Mouse (Mus musculus): ENCODE measurements around the gene Sash1. TPM values are rescaled to one million over a fixed set of nuclear protein-coding genes. Genes with fewer than 3 reads are reported as not detected.

Sash1 gene
- total RNA-seq, 2 experiments from 2014 or later: 50.2 to 50.5 TPM

- no peak for DNase-seq (ENCODE audit: low spot score in 2 of 2)
- intact Hi-C loops (cut with DNase I): no loop called here
These were observed 117.2 kb downstream of the Sash1 start for GRCm38 (mm10) chr10:8768654-8769053.

GRCm38 (mm10) chr10:8767381-8767780, 118.5 kb downstream of the Sash1 start:
- intact Hi-C loops (cut with DNase I): no loop called here
- no peak for DNase-seq (ENCODE audit: low spot score in 2 of 2)

- intact Hi-C loops (cut with DNase I): no loop called here
- DNase-seq (ENCODE audit: low spot score in 2 of 2): no peak
These were observed 119.8 kb downstream of the Sash1 start for GRCm38 (mm10) chr10:8765922-8766522.

- no peak for DNase-seq (ENCODE audit: low spot score in 2 of 2)
- intact Hi-C loops (cut with DNase I): no loop called here
These were observed 123.1 kb downstream of the Sash1 start for GRCm38 (mm10) chr10:8762771-8763170.

- intact Hi-C loops (cut with DNase I): no loop called here
- peak in 1 of 2 experiments; percentile 13 for DNase-seq (ENCODE audit: low spot score in 2 of 2)
These were observed 123.6 kb downstream of the Sash1 start for GRCm38 (mm10) chr10:8762209-8762701.

- DNase-seq (ENCODE audit: low spot score in 2 of 2): peak; percentile 42 to 87
- intact Hi-C loops (cut with DNase I): no loop called here
These were observed 124.2 kb downstream of the Sash1 start for GRCm38 (mm10) chr10:8761656-8762055.

GRCm38 (mm10) chr10:8760598-8760997, 125.3 kb downstream of the Sash1 start:
- peak in 1 of 2 experiments; percentile 68 for DNase-seq (ENCODE audit: low spot score in 2 of 2)
- intact Hi-C loops (cut with DNase I): no loop called here

GRCm38 (mm10) chr10:8759228-8759627, 126.6 kb downstream of the Sash1 start:
- intact Hi-C loops (cut with DNase I): no loop called here
- no peak for DNase-seq (ENCODE audit: low spot score in 2 of 2)

- intact Hi-C loops (cut with DNase I): no loop called here
- DNase-seq (ENCODE audit: low spot score in 2 of 2): peak in 1 of 2 experiments; percentile 13
These were observed 128.4 kb downstream of the Sash1 start for GRCm38 (mm10) chr10:8757429-8757931.

GRCm38 (mm10) chr10:8756604-8757354, 129.1 kb downstream of the Sash1 start:
- intact Hi-C loops (cut with DNase I): no loop called here
- DNase-seq (ENCODE audit: low spot score in 2 of 2): no peak

- intact Hi-C loops (cut with DNase I): no loop called here
- no peak for DNase-seq (ENCODE audit: low spot score in 2 of 2)
These were observed 132.5 kb downstream of the Sash1 start for GRCm38 (mm10) chr10:8753377-8753776.

- peak in 1 of 2 experiments; percentile 56 for DNase-seq (ENCODE audit: low spot score in 2 of 2)
- intact Hi-C loops (cut with DNase I): no loop called here
These were observed 133.4 kb downstream of the Sash1 start for GRCm38 (mm10) chr10:8752436-8752835.

- DNase-seq (ENCODE audit: low spot score in 2 of 2): no peak
- intact Hi-C loops (cut with DNase I): no loop called here
These were observed 136.3 kb downstream of the Sash1 start for GRCm38 (mm10) chr10:8749537-8749936.

- intact Hi-C loops (cut with DNase I): no loop called here
- DNase-seq (ENCODE audit: low spot score in 2 of 2): no peak
These were observed 138.2 kb downstream of the Sash1 start for GRCm38 (mm10) chr10:8747450-8748212.

GRCm38 (mm10) chr10:8746082-8746696, 139.7 kb downstream of the Sash1 start:
- intact Hi-C loops (cut with DNase I): no loop called here
- no peak for DNase-seq (ENCODE audit: low spot score in 2 of 2)

- intact Hi-C loops (cut with DNase I): loop anchor here (2.0 kb wide), 1 partner anchor 52 kb away; no protein-coding TSS in a partner anchor
- DNase-seq (ENCODE audit: low spot score in 2 of 2): peak in 1 of 2 experiments; percentile 68
These were observed 143.0 kb downstream of the Sash1 start for GRCm38 (mm10) chr10:8742872-8743271.

GRCm38 (mm10) chr10:8741505-8741904, 144.4 kb downstream of the Sash1 start:
- intact Hi-C loops (cut with DNase I): no loop called here
- DNase-seq (ENCODE audit: low spot score in 2 of 2): no peak

- intact Hi-C loops (cut with DNase I): no loop called here
- DNase-seq (ENCODE audit: low spot score in 2 of 2): no peak
These were observed 145.1 kb downstream of the Sash1 start for GRCm38 (mm10) chr10:8740797-8741196.
